Mouse (Mus musculus) heart, embryonic 14.5 days (tissue): Measurements from ENCODE around the gene Aip. TPM values are rescaled to one million over a fixed set of nuclear protein-coding genes. Genes with fewer than 3 reads are reported as not detected.

Experiments used
- ATAC-seq: fragments of 200-750 bp; cut with Nextera tagmentation; 2 replicates; pipeline ENCODE4 v1.8.0; 2017; ENCODE audit warnings: low read depth, moderate TSS enrichment; ENCODE audit not compliant: insufficient number of reproducible peaks, insufficient read depth, low FRiP score
- H3K27ac ChIP-seq, 2 experiments: fragments of 200-500 bp in 1 of 2; fragments of 300-500 bp in 1 of 2; sonication (generic) in 1 of 2; replicated peaks in 1 of 2; 2 replicates each; pipeline ENCODE4 v1.5.1; 2012 to 2014; ENCODE audit warnings: low read depth in 2 of 2, low read length in 2 of 2, control low read depth in 1 of 2, mild to moderate bottlenecking in 1 of 2, mixed read lengths in 1 of 2; ENCODE audit not compliant: control insufficient read depth in 1 of 2, insufficient read depth in 1 of 2
- H3K27me3 ChIP-seq: fragments of 300-500 bp; sonication (generic); 2 replicates; pipeline ENCODE4 v1.6.1; 2014; ENCODE audit warnings: mild to moderate bottlenecking, low read length, control low read depth; ENCODE audit not compliant: control insufficient read depth, insufficient read depth
- H3K36me3 ChIP-seq: fragments of 300-500 bp; sonication (generic); 2 replicates; pipeline ENCODE4 v1.6.1; 2014; ENCODE audit warnings: mild to moderate bottlenecking, control low read depth, low read length, mixed read lengths; ENCODE audit not compliant: control insufficient read depth, insufficient read depth
- H3K4me1 ChIP-seq, 2 experiments: fragments of 200-500 bp in 1 of 2; fragments of 300-500 bp in 1 of 2; sonication (generic) in 1 of 2; 2 replicates each; pipeline ENCODE4 v1.6.1; 2012 to 2014; ENCODE audit warnings: low read length in 2 of 2, control low read depth in 1 of 2, mixed read lengths in 1 of 2; ENCODE audit not compliant: control insufficient read depth in 2 of 2, insufficient read depth in 2 of 2
- H3K4me2 ChIP-seq: fragments of 300-500 bp; sonication (generic); 2 replicates; pipeline ENCODE4 v1.6.1; 2014; ENCODE audit warnings: mild to moderate bottlenecking, low read length
- H3K4me3 ChIP-seq, 2 experiments: fragments of 200-500 bp in 1 of 2; fragments of 300-500 bp in 1 of 2; sonication (generic) in 1 of 2; 2 replicates each; pipeline ENCODE4 v1.5.1; 2012 to 2014; ENCODE audit warnings: low read length in 2 of 2, mild to moderate bottlenecking in 2 of 2, control low read depth in 1 of 2, low read depth in 1 of 2, moderate library complexity in 1 of 2; ENCODE audit not compliant: control insufficient read depth in 1 of 2, insufficient read depth in 1 of 2
- H3K9ac ChIP-seq: fragments of 300-500 bp; sonication (generic); 2 replicates; pipeline ENCODE4 v1.6.1; 2014; ENCODE audit warnings: mild to moderate bottlenecking, low read length
- H3K9me3 ChIP-seq: fragments of 300-500 bp; sonication (generic); 2 replicates; pipeline ENCODE4 v1.6.1; 2016; ENCODE audit warnings: low read length, control low read depth; ENCODE audit not compliant: control insufficient read depth
- WGBS: fragments of 180-500 bp; shearing (Covaris S2); extraction: QIAGEN DNeasy Blood & Tissue Kit; methylation state at CpG from one replicate; pipeline ENCODE4 v1.1.7; 2014; 5-methylcytosine and 5-hydroxymethylcytosine counted together
- polyA plus RNA-seq: library from polyadenylated mRNA; unstranded; fragments of >200 nt; fragmentation: Nextera tagmentation; extraction: Ambion mirVana; gene quantifications from 2 replicates; pipeline ENCODE4 v1.2.1, GENCODE M21; 2014

Aip gene
- polyA plus RNA-seq, 1 experiment from 2014 or later = 100 TPM

- WGBS = 90% methylated on average over 2 of the region's 2 CpGs
- H3K4me3 ChIP-seq = peak overlapping the region in 1 of 2 experiments; percentile 47; a peak in 2 of 4 replicates
- no peak overlapping the region for H3K27ac ChIP-seq
- H3K36me3 ChIP-seq = peaks cover 32% of the 10 kb centered on the region
- H3K4me2 ChIP-seq = peak overlapping the region; percentile 66
- no peak for ATAC-seq
- no peak overlapping the region for H3K9ac ChIP-seq
- no peaks in the 10 kb centered on the region for H3K9me3 ChIP-seq
- peaks cover 6 to 9% of the 10 kb centered on the region in 2 experiments; a peak in 2 of 4 replicates for H3K4me1 ChIP-seq
- no peaks in the 10 kb centered on the region for H3K27me3 ChIP-seq
These were observed 5.2 kb downstream of the Aip start for GRCm38 (mm10) chr19:4120496-4120895.

- Histone ChIP-seq H3K9ac (no peak overlapping the region), H3K27me3 (no peaks in the 10 kb centered on the region), H3K9me3 (no peaks in the 10 kb centered on the region), H3K4me2 (no peak overlapping the region; the same call in 1 of the 2 replicates), H3K4me1 (peaks cover 6 to 7% of the 10 kb centered on the region in 2 experiments; a peak in 2 of 4 replicates), H3K4me3 (no peak overlapping the region), H3K36me3 (peaks cover 38% of the 10 kb centered on the region), H3K27ac (no peak overlapping the region)
- ATAC-seq = no peak
- 84% methylated on average over 6 of the region's 6 CpGs for WGBS
These were observed 5.8 kb downstream of the Aip start for GRCm38 (mm10) chr19:4119716-4120487.

DNA sequence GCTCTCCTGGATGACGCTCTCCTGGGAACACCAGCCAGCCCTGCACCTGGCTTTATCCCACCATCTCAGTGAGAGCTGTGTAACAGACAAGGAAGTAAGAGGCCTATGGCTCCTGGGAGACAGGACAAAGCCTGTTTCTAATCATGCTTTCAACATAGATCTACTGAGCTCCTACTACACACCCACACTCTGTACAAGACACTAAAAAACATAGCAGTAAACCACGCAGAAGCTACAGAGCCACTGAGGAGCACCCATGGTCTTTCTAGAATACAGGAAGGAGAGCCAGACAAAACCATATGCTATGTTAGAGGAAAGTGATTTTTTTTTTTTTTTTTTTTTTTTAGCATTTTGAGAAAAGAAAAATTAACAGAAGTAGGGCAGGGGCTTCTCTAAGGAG lies 7.3 kb downstream of the Aip start:
- no peak overlapping the region for H3K4me2 ChIP-seq
- ATAC-seq = no peak
- no peak overlapping the region for H3K9ac ChIP-seq
- no peaks in the 10 kb centered on the region for H3K9me3 ChIP-seq
- 94% methylated on average over 2 of the region's 2 CpGs for whole genome bisulfite sequencing
- H3K27me3 ChIP-seq = no peaks in the 10 kb centered on the region
- H3K4me3 ChIP-seq = no peak overlapping the region
- peaks cover 54% of the 10 kb centered on the region for H3K36me3 ChIP-seq
- no peak overlapping the region for H3K27ac ChIP-seq
- H3K4me1 ChIP-seq = peaks cover 11 to 18% of the 10 kb centered on the region in 2 experiments; a peak in 3 of 4 replicates

DNA sequence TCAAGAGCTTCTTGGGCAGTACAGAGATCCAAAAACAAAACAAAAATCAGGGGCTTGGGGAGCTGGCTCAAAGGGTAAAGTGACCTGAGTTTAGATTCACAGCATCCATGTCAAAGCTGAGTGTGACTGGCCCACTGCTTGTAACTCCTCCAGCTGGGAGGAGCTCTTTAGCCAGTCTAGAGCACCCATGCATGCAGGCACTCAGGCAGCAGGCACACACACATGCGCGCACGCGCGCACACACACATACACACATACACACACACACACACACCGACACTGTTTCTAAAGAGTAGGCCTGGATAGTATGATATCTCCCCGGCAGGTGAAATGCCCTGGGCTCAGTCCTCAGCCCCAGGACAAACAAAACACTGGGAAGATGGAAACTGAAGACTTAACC lies 8.7 kb downstream of the Aip start:
- Histone ChIP-seq H3K9ac (no peak overlapping the region), H3K4me1 (peaks cover 14 to 23% of the 10 kb centered on the region in 2 experiments; a peak in 3 of 4 replicates), H3K27me3 (no peaks in the 10 kb centered on the region), H3K27ac (no peak overlapping the region), H3K36me3 (peaks cover 67% of the 10 kb centered on the region), H3K4me2 (no peak overlapping the region), H3K9me3 (no peaks in the 10 kb centered on the region), H3K4me3 (no peak overlapping the region)
- ATAC-seq = no peak
- WGBS = 98% methylated on average over 7 of the region's 7 CpGs

DNA sequence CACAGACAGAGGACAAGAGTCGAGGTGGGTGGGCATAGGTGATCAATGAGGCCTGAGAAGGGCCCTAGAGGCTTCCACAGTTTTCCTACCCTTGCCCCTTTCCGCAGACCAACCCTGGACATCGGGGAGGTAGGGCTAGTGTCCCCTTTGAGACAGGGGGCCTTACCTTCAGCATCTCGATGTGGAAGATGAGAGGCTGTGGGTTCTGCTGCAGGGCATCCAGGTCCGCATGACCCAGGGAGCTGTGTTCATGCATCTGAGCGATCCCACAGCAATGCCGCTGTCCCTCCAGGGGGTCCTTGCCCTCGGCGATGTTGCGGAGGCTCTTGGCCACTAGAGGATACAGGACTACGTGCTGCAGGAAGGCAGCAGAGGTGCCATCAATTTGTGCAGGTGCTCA lies 9.8 kb downstream of the Aip start:
- 90% methylated on average over 11 of the region's 11 CpGs for WGBS
- Histone ChIP-seq H3K4me1 (peaks cover 11 to 21% of the 10 kb centered on the region in 2 experiments; a peak in 3 of 4 replicates), H3K9ac (no peak overlapping the region), H3K4me2 (no peak overlapping the region), H3K36me3 (peaks cover 79% of the 10 kb centered on the region), H3K27me3 (no peaks in the 10 kb centered on the region), H3K4me3 (no peak overlapping the region), H3K27ac (no peak overlapping the region), H3K9me3 (no peaks in the 10 kb centered on the region)
- ATAC-seq = no peak

GRCm38 (mm10) chr19:4115144-4115543 lies 10.5 kb downstream of the Aip start:
- H3K27ac ChIP-seq = no peak overlapping the region
- no peak overlapping the region for H3K9ac ChIP-seq
- peaks cover 82% of the 10 kb centered on the region for H3K36me3 ChIP-seq
- 91% methylated on average over 10 of the region's 10 CpGs for WGBS
- no peaks in the 10 kb centered on the region for H3K9me3 ChIP-seq
- H3K4me2 ChIP-seq = no peak overlapping the region
- H3K4me1 ChIP-seq = peaks cover 7 to 16% of the 10 kb centered on the region in 2 experiments; a peak in 3 of 4 replicates
- no peak overlapping the region for H3K4me3 ChIP-seq
- H3K27me3 ChIP-seq = no peaks in the 10 kb centered on the region
- ATAC-seq = no peak

- H3K36me3 ChIP-seq = peaks cover 80% of the 10 kb centered on the region
- WGBS = 92% methylated on average over 10 of the region's 10 CpGs
These were observed 11.1 kb downstream of the Aip start for GRCm38 (mm10) chr19:4114551-4114950.

More at GRCm38 (mm10) chr19:4114551-4114950, 11.1 kb downstream of the Aip start:
- Histone ChIP-seq H3K4me2 (no peak overlapping the region), H3K9ac (no peak overlapping the region), H3K4me1 (peaks cover 7 to 16% of the 10 kb centered on the region in 2 experiments; a peak in 3 of 4 replicates), H3K27ac (no peak overlapping the region), H3K9me3 (no peaks in the 10 kb centered on the region), H3K4me3 (no peak overlapping the region), H3K27me3 (no peaks in the 10 kb centered on the region)
- no peak for ATAC-seq
